Comparison of ENCODE assay signal across 14 mouse cellular contexts in the genomic region with DNA sequence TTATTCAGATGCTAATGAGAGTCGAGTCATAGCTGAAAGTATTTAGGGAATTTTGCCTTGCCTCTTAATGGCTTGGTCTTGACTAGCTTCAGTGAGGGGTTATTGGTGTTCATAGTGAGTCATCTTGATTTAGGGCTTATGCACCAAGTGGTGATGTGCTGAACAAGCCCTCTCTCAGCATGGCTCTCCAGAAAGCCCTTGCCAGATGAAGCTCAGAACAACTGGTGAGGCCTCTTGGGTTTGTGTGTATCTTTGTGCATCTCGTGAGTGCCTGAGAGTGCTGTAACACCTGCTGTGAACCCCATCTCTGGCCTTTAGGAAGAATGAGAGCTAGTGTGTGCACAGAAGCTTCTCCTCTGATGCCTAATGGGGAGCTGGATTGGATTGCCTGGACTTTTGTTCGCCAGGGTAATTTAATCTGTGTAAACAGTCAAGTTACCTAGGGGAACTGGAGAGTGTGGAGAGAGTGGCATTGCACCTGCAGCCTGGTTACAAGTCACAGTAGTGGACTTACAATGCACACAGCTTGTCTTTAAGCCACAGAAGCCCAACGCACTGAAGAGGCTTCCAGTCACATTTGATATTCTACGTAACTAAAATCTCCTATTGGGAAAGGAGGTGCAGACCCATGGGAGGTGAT. TPM values are rescaled to one million over a fixed set of nuclear protein-coding genes. Genes with fewer than 3 reads are reported as not detected.
DNase-seq lines count a peak whose midpoint lies in the region; ATAC-seq lines count a peak whose summit lies in the region.
"Had no signal": no experiment of that assay in that cellular context is flagged by ENCODE, and none has a peak within 500 bp of the region (broad histone marks: within the 10 kb centered on the region; RNA-seq: fewer than 3 reads in every experiment).

No protein-coding gene starts in this region.

- no peak overlapping the region for H3K9ac ChIP-seq in limb, embryonic 12.5 days (replicated peaks)
- H3K9ac ChIP-seq: embryonic facial prominence, embryonic 13.5 days; hindbrain, embryonic 15.5 days; limb, embryonic 15.5 days had no signal

- H3K9me3 ChIP-seq in limb, embryonic 12.5 days: no peaks in the 10 kb centered on the region
- H3K9me3 ChIP-seq in limb, embryonic 10.5 days (replicated peaks): no peaks in the 10 kb centered on the region
- H3K9me3 ChIP-seq: embryonic facial prominence, embryonic 13.5 days; hindbrain, embryonic 15.5 days; limb, embryonic 15.5 days had no signal

- no peaks in the 10 kb centered on the region for H3K27me3 ChIP-seq in limb, embryonic 12.5 days
- H3K27me3 ChIP-seq in limb, embryonic 10.5 days (ENCODE audit: low read depth, poor library complexity, severe bottlenecking): no peaks in the 10 kb centered on the region
- H3K27me3 ChIP-seq: embryonic facial prominence, embryonic 13.5 days; hindbrain, embryonic 15.5 days; limb, embryonic 15.5 days had no signal

- ATAC-seq in limb, embryonic 12.5 days (ENCODE audit: insufficient number of reproducible peaks, insufficient read depth, low FRiP score, low TSS enrichment, low read depth): no peak
- no peak for ATAC-seq in inflammation-experienced regulatory T-cells, adult 6 months

- WGBS in limb, embryonic 12.5 days: 56% methylated on average over 5 of the region's 5 CpGs
- WGBS in limb, embryonic 10.5 days: 68% methylated on average over 5 of the region's 5 CpGs

- H3K4me2 ChIP-seq in limb, embryonic 12.5 days: no peak overlapping the region
- H3K4me2 ChIP-seq: embryonic facial prominence, embryonic 13.5 days; heart, embryonic 11.5 days; hindbrain, embryonic 15.5 days; limb, embryonic 15.5 days had no signal

- no peaks in the 10 kb centered on the region for H3K36me3 ChIP-seq in limb, embryonic 12.5 days
- H3K36me3 ChIP-seq in limb, embryonic 10.5 days: no peaks in the 10 kb centered on the region
- H3K36me3 ChIP-seq: embryonic facial prominence, embryonic 13.5 days; hindbrain, embryonic 15.5 days; limb, embryonic 15.5 days had no signal

- 0 out of 2 replicates have a peak overlapping the region, but pooled peaks have one; percentile 2 for H3K27ac ChIP-seq in limb, embryonic 12.5 days
- H3K27ac ChIP-seq in limb, embryonic 10.5 days: no peak overlapping the region
- H3K27ac ChIP-seq: embryonic facial prominence, embryonic 13.5 days; hindbrain, embryonic 15.5 days; limb, embryonic 15.5 days had no signal

- DNase-seq in embryo, embryonic 10.5 days (ENCODE audit: low spot score): peak; percentile 21
- no peak for DNase-seq in embryo, embryonic 9.5 days (ENCODE audit: extremely low spot score)
- no peak for DNase-seq in limb, embryonic 10.5 days (ENCODE audit: low spot score)
- peak; percentile 84 for DNase-seq in 3T3-L1 (ENCODE audit: low read depth, low spot score)
- DNase-seq in fibroblast of lung, adult 2 months (ENCODE audit: low read depth): peak; percentile 44
- no peak for DNase-seq in spleen, postnatal 14 days (ENCODE audit: low spot score in 2 of 2)
- DNase-seq: adrenal gland, adult 2 months; cerebellum, adult 11 months had no signal

- H3K4me3 ChIP-seq in limb, embryonic 12.5 days (replicated peaks): no peak overlapping the region
- no peak overlapping the region for H3K4me3 ChIP-seq in limb, embryonic 10.5 days
- H3K4me3 ChIP-seq: embryonic facial prominence, embryonic 13.5 days; hindbrain, embryonic 15.5 days; limb, embryonic 15.5 days had no signal

- H3K4me1 ChIP-seq in limb, embryonic 12.5 days (replicated peaks): peaks cover 17% of the 10 kb centered on the region
- peaks cover 4% of the 10 kb centered on the region for H3K4me1 ChIP-seq in limb, embryonic 10.5 days

RNA-seq across cellular contexts. Expression of gene Ccser1, which starts 53.5 kb away (rescaled TPM):
- polyA plus RNA-seq in limb, embryonic 12.5 days (2016; fragmentation: Nextera tagmentation; extraction: Ambion mirVana): 13.7 and 14.3 TPM in 2 replicates
- 9.4 and 10.3 TPM in 2 replicates for polyA plus RNA-seq in limb, embryonic 10.5 days (2016; fragmentation: Nextera tagmentation; extraction: Ambion mirVana)
- not detected for polyA plus RNA-seq in inflammation-experienced regulatory T-cells, adult 6 months (2017; shearing (Covaris generic))

Comparison
In these comparisons a context has a peak if more than half of its experiments do, and no peak if none do; other contexts are left out.
1. DNase-seq: peak in embryo, embryonic 10.5 days (single experiment), 3T3-L1 (single experiment) and fibroblast of lung, adult 2 months (single experiment); none in embryo, embryonic 9.5 days (single experiment), limb, embryonic 10.5 days (single experiment) and spleen, postnatal 14 days (0 of 2).